ENCODE assay signal across 11 mouse cellular contexts in the genomic region with DNA sequence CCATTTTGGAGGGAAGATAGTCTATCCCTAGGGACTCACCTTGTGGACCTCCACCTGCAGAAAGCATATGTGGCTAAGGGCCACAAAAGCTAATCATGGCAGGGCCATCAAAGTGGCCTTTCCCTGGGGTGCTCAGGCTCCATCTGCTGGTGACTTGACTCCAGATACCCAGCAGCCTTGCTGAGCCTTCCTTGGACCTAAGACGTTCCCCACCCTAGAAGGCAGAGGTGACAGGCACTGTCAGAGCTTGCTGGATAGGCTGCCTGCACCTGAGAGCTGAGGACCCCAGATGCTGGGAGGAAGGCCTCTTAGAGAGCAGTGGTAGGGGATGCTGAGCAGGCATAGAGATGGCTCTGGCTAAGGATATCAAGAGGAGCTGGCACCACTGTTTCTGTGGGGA. TPM values are rescaled to one million over a fixed set of nuclear protein-coding genes. Genes with fewer than 3 reads are reported as not detected.
A peak's percentile ranks its signal among the peaks of the same experiment; 100 is the strongest.
DNase-seq lines count a peak whose midpoint lies in the region; ATAC-seq and TF ChIP-seq lines count a peak whose summit lies in the region.
"Had no signal": no experiment of that assay in that cellular context is flagged by ENCODE, and none has a peak within 500 bp of the region (broad histone marks: within the 10 kb centered on the region; RNA-seq: fewer than 3 reads in every experiment).

No protein-coding gene starts in this region.

- H3K36me3 ChIP-seq in forebrain, embryonic 11.5 days (ENCODE audit: control insufficient read depth, insufficient read depth, low read length) = no peaks in the 10 kb centered on the region
- no peaks in the 10 kb centered on the region for H3K36me3 ChIP-seq in forebrain, embryonic 14.5 days (ENCODE audit: control insufficient read depth, insufficient read depth, low read length)
- H3K36me3 ChIP-seq in limb, embryonic 11.5 days (ENCODE audit: control insufficient read depth, insufficient read depth, low read length) = no peaks in the 10 kb centered on the region
- H3K36me3 ChIP-seq in limb, embryonic 10.5 days = no peaks in the 10 kb centered on the region
- H3K36me3 ChIP-seq: limb, embryonic 12.5 days had no signal

- no peaks in the 10 kb centered on the region for H3K27me3 ChIP-seq in forebrain, embryonic 11.5 days (ENCODE audit: control insufficient read depth, insufficient read depth, low read length)
- H3K27me3 ChIP-seq in forebrain, embryonic 14.5 days (replicated peaks; ENCODE audit: control insufficient read depth, insufficient read depth, low read length) = no peaks in the 10 kb centered on the region
- no peaks in the 10 kb centered on the region for H3K27me3 ChIP-seq in limb, embryonic 11.5 days (ENCODE audit: control insufficient read depth, insufficient read depth, low read length)
- H3K27me3 ChIP-seq in limb, embryonic 10.5 days (ENCODE audit: low read depth, poor library complexity, severe bottlenecking) = no peaks in the 10 kb centered on the region; the same call in 1 of the 2 replicates
- H3K27me3 ChIP-seq: limb, embryonic 12.5 days had no signal

- H3K4me1 ChIP-seq in forebrain, embryonic 11.5 days (replicated peaks; ENCODE audit: control insufficient read depth, insufficient read depth, low read length) = no peaks in the 10 kb centered on the region
- H3K4me1 ChIP-seq in forebrain, embryonic 14.5 days (ENCODE audit: control insufficient read depth, insufficient read depth, low read length) = no peaks in the 10 kb centered on the region
- no peaks in the 10 kb centered on the region for H3K4me1 ChIP-seq in limb, embryonic 11.5 days (ENCODE audit: control insufficient read depth, insufficient read depth, low read length)
- H3K4me1 ChIP-seq in limb, embryonic 10.5 days = 0 out of 2 replicates have a peak, but pooled peaks cover 7% of the 10 kb centered on the region
- H3K4me1 ChIP-seq: limb, embryonic 12.5 days had no signal

- H3K4me2 ChIP-seq in forebrain, embryonic 11.5 days (ENCODE audit: low read depth, low read length, severe bottlenecking) = no peak overlapping the region
- no peak overlapping the region for H3K4me2 ChIP-seq in forebrain, embryonic 14.5 days (ENCODE audit: low read length)
- H3K4me2 ChIP-seq in limb, embryonic 11.5 days (ENCODE audit: low read depth, severe bottlenecking) = no peak overlapping the region
- H3K4me2 ChIP-seq: limb, embryonic 12.5 days had no signal

- intact Hi-C loops in gastrocnemius, adult 2 months (cut with DNase I) = loop anchor here (2.0 to 10.0 kb wide), 2 partner anchors 80 to 146 kb away; no protein-coding TSS in a partner anchor

- no peak for DNase-seq in forebrain, embryonic 11.5 days (ENCODE audit: low spot score)
- no peak for DNase-seq in forebrain, embryonic 14.5 days (ENCODE audit: low spot score)
- DNase-seq in limb, embryonic 11.5 days (ENCODE audit: low spot score) = no peak
- DNase-seq in limb, embryonic 10.5 days (ENCODE audit: low spot score) = no peak
- DNase-seq in R1 (ENCODE audit: low read depth, low spot score) = peak; percentile 10
- no peak for DNase-seq in gastrocnemius, postnatal 4 days (ENCODE audit: low spot score in 2 of 2)
- no peak for DNase-seq in gastrocnemius, adult 2 months

- no peaks in the 10 kb centered on the region for H3K9me3 ChIP-seq in forebrain, embryonic 11.5 days (ENCODE audit: control insufficient read depth, low read length)
- H3K9me3 ChIP-seq in forebrain, embryonic 14.5 days (replicated peaks; ENCODE audit: control insufficient read depth, low read length) = no peaks in the 10 kb centered on the region
- no peaks in the 10 kb centered on the region for H3K9me3 ChIP-seq in limb, embryonic 11.5 days (ENCODE audit: control insufficient read depth, low read length)
- no peaks in the 10 kb centered on the region for H3K9me3 ChIP-seq in limb, embryonic 10.5 days (replicated peaks)

- TF ChIP-seq CTCF in gastrocnemius, adult 2 months (IDR thresholded peaks at IDR 0.05) = no peak

- ATAC-seq in forebrain, embryonic 11.5 days (replicated peaks; ENCODE audit: low FRiP score) = 0 out of 2 replicates have a peak, but pooled peaks have one; percentile 12
- ATAC-seq in forebrain, embryonic 14.5 days = no peak
- ATAC-seq in limb, embryonic 11.5 days (ENCODE audit: insufficient number of reproducible peaks, low FRiP score, low TSS enrichment, low read depth) = 0 out of 2 replicates have a peak, but pooled peaks have one; percentile 21
- peak; percentile 30; the same call in 1 of the 2 replicates for ATAC-seq in megakaryocyte-erythroid progenitor cell, adult 5-6 weeks (replicated peaks; ENCODE audit: low FRiP score, low TSS enrichment, poor library complexity, severe bottlenecking)
- ATAC-seq: activated CD4-positive, CD25-positive, alpha-beta regulatory T cell, adult 4 months had no signal

- no peak overlapping the region for H3K4me3 ChIP-seq in forebrain, embryonic 11.5 days (ENCODE audit: low read depth, low read length)
- no peak overlapping the region for H3K4me3 ChIP-seq in forebrain, embryonic 14.5 days (ENCODE audit: low read depth, low read length)
- no peak overlapping the region for H3K4me3 ChIP-seq in limb, embryonic 11.5 days (ENCODE audit: low read depth, low read length)
- H3K4me3 ChIP-seq in limb, embryonic 10.5 days = no peak overlapping the region
- no peak overlapping the region for H3K4me3 ChIP-seq in gastrocnemius, adult 2 months
- H3K4me3 ChIP-seq: heart, adult 2 months; limb, embryonic 12.5 days had no signal

- WGBS in forebrain, embryonic 11.5 days = 30% methylated on average over 1 of the region's 1 CpGs
- 30% methylated on average over 1 of the region's 1 CpGs for WGBS in forebrain, embryonic 14.5 days
- WGBS in limb, embryonic 11.5 days = 22% methylated on average over 1 of the region's 1 CpGs
- 25% methylated on average over 1 of the region's 1 CpGs for WGBS in limb, embryonic 10.5 days

- H3K9ac ChIP-seq in forebrain, embryonic 11.5 days (ENCODE audit: low read length) = no peak overlapping the region
- no peak overlapping the region for H3K9ac ChIP-seq in forebrain, embryonic 14.5 days (ENCODE audit: low read length)
- H3K9ac ChIP-seq in limb, embryonic 11.5 days (ENCODE audit: low read length) = no peak overlapping the region
- H3K9ac ChIP-seq: limb, embryonic 12.5 days had no signal

- H3K27ac ChIP-seq in forebrain, embryonic 11.5 days (ENCODE audit: low read depth, low read length) = no peak overlapping the region
- H3K27ac ChIP-seq in forebrain, embryonic 14.5 days (ENCODE audit: low read depth, low read length) = no peak overlapping the region
- H3K27ac ChIP-seq in limb, embryonic 11.5 days (replicated peaks; ENCODE audit: low read depth, low read length) = no peak overlapping the region
- H3K27ac ChIP-seq in limb, embryonic 10.5 days = no peak overlapping the region
- H3K27ac ChIP-seq in gastrocnemius, adult 2 months = no peak overlapping the region
- H3K27ac ChIP-seq: heart, adult 2 months; limb, embryonic 12.5 days had no signal

RNA-seq across cellular contexts. Expression of gene Lrpap1, which starts 25.7 kb away (rescaled TPM):
- polyA plus RNA-seq in forebrain, embryonic 11.5 days (2014; fragmentation: Nextera tagmentation; extraction: Ambion mirVana) = 83.2 and 83.7 TPM in 2 replicates
- polyA plus RNA-seq in forebrain, embryonic 14.5 days (2014; fragmentation: Nextera tagmentation; extraction: Ambion mirVana) = 162 and 169 TPM in 2 replicates
- polyA plus RNA-seq in limb, embryonic 11.5 days (2014; fragmentation: Nextera tagmentation; extraction: Ambion mirVana) = 60.3 and 67.0 TPM in 2 replicates
- 54.6 and 58.5 TPM in 2 replicates for polyA plus RNA-seq in limb, embryonic 10.5 days (2016; fragmentation: Nextera tagmentation; extraction: Ambion mirVana)
- 22.9 and 26.7 TPM in 2 replicates for total RNA-seq in megakaryocyte-erythroid progenitor cell, adult 5-6 weeks (2014; fragmentation: Nextera tagmentation)
- total RNA-seq in megakaryocyte-erythroid progenitor cell, adult 5-6 weeks (2017) = 42.8 and 51.0 TPM in 2 replicates
- 10 to 100 TPM; 43.4 to 52.1 TPM for total RNA-seq in gastrocnemius, postnatal 4 days (2021)
- 10 to 100 TPM; 28.2 to 30.2 TPM for total RNA-seq in gastrocnemius, adult 2 months (2021)
